In the genomic region with DNA sequence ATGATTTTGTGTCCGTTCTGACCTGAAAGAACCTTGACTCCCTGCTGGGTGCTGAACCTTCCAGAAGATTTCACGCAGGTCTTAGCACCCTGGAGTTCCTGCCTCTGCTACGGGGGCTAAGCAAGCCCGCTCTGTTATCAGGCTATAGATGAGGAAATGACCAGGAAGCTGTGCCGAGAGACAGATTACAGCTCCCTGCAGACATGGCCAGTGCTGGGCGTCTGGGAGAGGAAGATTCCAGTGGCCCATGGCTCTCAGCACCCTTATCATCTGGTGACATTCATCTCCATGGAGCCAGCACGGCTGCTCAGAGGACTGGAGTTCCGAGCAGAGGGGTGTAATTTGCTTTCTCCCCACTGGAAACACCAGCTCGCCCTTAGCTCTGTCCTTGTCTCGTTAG, we compare ENCODE assay signal across 18 mouse cellular contexts. TPM values are rescaled to one million over a fixed set of nuclear protein-coding genes. Genes with fewer than 3 reads are reported as not detected.
DNase-seq lines count a peak whose midpoint lies in the region; ATAC-seq lines count a peak whose summit lies in the region.
"Had no signal": no experiment of that assay in that cellular context is flagged by ENCODE, and none has a peak within 500 bp of the region (broad histone marks: within the 10 kb centered on the region; RNA-seq: fewer than 3 reads in every experiment).

No protein-coding gene starts in this region.

- peak; percentile 12 for DNase-seq in embryo, embryonic 10 days (ENCODE audit: low spot score)
- DNase-seq in embryo, embryonic 10.5 days (ENCODE audit: low spot score) = no peak
- peak; percentile 26 for DNase-seq in 416B (ENCODE audit: low read depth)
- peak; percentile 28 for DNase-seq in liver, embryonic 13.5 days
- no peak for DNase-seq in forebrain, embryonic 11.5 days (ENCODE audit: low spot score)
- DNase-seq: cerebellum, adult 11-12 months; gastrocnemius, adult 2 months; kidney, adult 8-10 months; kidney, postnatal 36 days had no signal

- H3K9me3 ChIP-seq in heart, embryonic 14.5 days (ENCODE audit: control insufficient read depth, low read length) = no peaks in the 10 kb centered on the region
- no peaks in the 10 kb centered on the region for H3K9me3 ChIP-seq in liver, embryonic 13.5 days (replicated peaks)
- H3K9me3 ChIP-seq in forebrain, embryonic 13.5 days (replicated peaks) = no peaks in the 10 kb centered on the region
- no peaks in the 10 kb centered on the region for H3K9me3 ChIP-seq in forebrain, embryonic 11.5 days (ENCODE audit: control insufficient read depth, low read length)
- H3K9me3 ChIP-seq in intestine, embryonic 15.5 days = no peaks in the 10 kb centered on the region
- H3K9me3 ChIP-seq: embryonic facial prominence, embryonic 15.5 days; limb, embryonic 10.5 days had no signal

- H3K4me2 ChIP-seq in heart, embryonic 14.5 days (ENCODE audit: low read length) = peak overlapping the region; percentile 43
- peak overlapping the region; percentile 39 for H3K4me2 ChIP-seq in liver, embryonic 13.5 days
- H3K4me2 ChIP-seq in forebrain, embryonic 13.5 days = no peak overlapping the region
- no peak overlapping the region for H3K4me2 ChIP-seq in forebrain, embryonic 11.5 days (ENCODE audit: low read depth, low read length, severe bottlenecking)
- H3K4me2 ChIP-seq in intestine, embryonic 15.5 days (replicated peaks) = no peak overlapping the region
- H3K4me2 ChIP-seq: embryonic facial prominence, embryonic 15.5 days; midbrain, embryonic 11.5 days had no signal

- H3K27me3 ChIP-seq in heart, embryonic 14.5 days (ENCODE audit: control insufficient read depth, insufficient read depth, low read length) = no peaks in the 10 kb centered on the region
- no peaks in the 10 kb centered on the region for H3K27me3 ChIP-seq in liver, embryonic 13.5 days
- H3K27me3 ChIP-seq in forebrain, embryonic 13.5 days = no peaks in the 10 kb centered on the region
- no peaks in the 10 kb centered on the region for H3K27me3 ChIP-seq in forebrain, embryonic 11.5 days (ENCODE audit: control insufficient read depth, insufficient read depth, low read length)
- H3K27me3 ChIP-seq in intestine, embryonic 15.5 days (replicated peaks) = no peaks in the 10 kb centered on the region
- H3K27me3 ChIP-seq: embryonic facial prominence, embryonic 15.5 days had no signal

- no peak for ATAC-seq in heart, embryonic 14.5 days (ENCODE audit: insufficient number of reproducible peaks, insufficient read depth, low FRiP score, low read depth)
- peak; percentile 98 for ATAC-seq in liver, embryonic 13.5 days (ENCODE audit: low read depth)
- ATAC-seq in forebrain, embryonic 13.5 days = no peak
- ATAC-seq in forebrain, embryonic 11.5 days (replicated peaks; ENCODE audit: low FRiP score) = no peak
- no peak for ATAC-seq in intestine, embryonic 15.5 days
- ATAC-seq: forebrain, embryonic 16.5 days; hindbrain, embryonic 16.5 days had no signal

- H3K4me3 ChIP-seq in heart, embryonic 14.5 days (ENCODE audit: control insufficient read depth in 1 of 2, insufficient read depth in 1 of 2, low read depth in 1 of 2, low read length in 2 of 2) = no peak overlapping the region
- no peak overlapping the region; the same call in 1 of the 2 replicates for H3K4me3 ChIP-seq in liver, embryonic 13.5 days (replicated peaks)
- no peak overlapping the region for H3K4me3 ChIP-seq in forebrain, embryonic 13.5 days
- no peak overlapping the region for H3K4me3 ChIP-seq in forebrain, embryonic 11.5 days (ENCODE audit: low read depth, low read length)
- no peak overlapping the region for H3K4me3 ChIP-seq in intestine, embryonic 15.5 days (replicated peaks)
- H3K4me3 ChIP-seq: embryonic facial prominence, embryonic 15.5 days; gastrocnemius, adult 2 months; heart, adult 2 months; limb, embryonic 10.5 days had no signal

- H3K27ac ChIP-seq in heart, embryonic 14.5 days (replicated peaks in 1 of 2; ENCODE audit: control insufficient read depth in 1 of 2, insufficient read depth in 1 of 2, low read depth in 2 of 2, low read length in 2 of 2) = no peak overlapping the region
- H3K27ac ChIP-seq in liver, embryonic 13.5 days = peak overlapping the region; percentile 29; the same call in 1 of the 2 replicates
- H3K27ac ChIP-seq in forebrain, embryonic 13.5 days = no peak overlapping the region
- no peak overlapping the region for H3K27ac ChIP-seq in forebrain, embryonic 11.5 days (ENCODE audit: low read depth, low read length)
- H3K27ac ChIP-seq in intestine, embryonic 15.5 days = no peak overlapping the region
- H3K27ac ChIP-seq: embryonic facial prominence, embryonic 15.5 days; gastrocnemius, adult 2 months; heart, adult 2 months; limb, embryonic 10.5 days had no signal

- H3K4me1 ChIP-seq in heart, embryonic 14.5 days (ENCODE audit: control insufficient read depth in 2 of 2, insufficient read depth in 2 of 2, low read length in 2 of 2) = peaks cover 7 to 9% of the 10 kb centered on the region in 2 experiments
- H3K4me1 ChIP-seq in liver, embryonic 13.5 days (replicated peaks) = peaks cover 16% of the 10 kb centered on the region
- no peaks in the 10 kb centered on the region for H3K4me1 ChIP-seq in forebrain, embryonic 13.5 days
- no peaks in the 10 kb centered on the region for H3K4me1 ChIP-seq in forebrain, embryonic 11.5 days (replicated peaks; ENCODE audit: control insufficient read depth, insufficient read depth, low read length)
- H3K4me1 ChIP-seq in intestine, embryonic 15.5 days (replicated peaks) = no peaks in the 10 kb centered on the region
- H3K4me1 ChIP-seq: embryonic facial prominence, embryonic 15.5 days; limb, embryonic 10.5 days had no signal

- H3K36me3 ChIP-seq in heart, embryonic 14.5 days (ENCODE audit: control insufficient read depth, insufficient read depth, low read length) = no peaks in the 10 kb centered on the region
- H3K36me3 ChIP-seq in liver, embryonic 13.5 days = no peaks in the 10 kb centered on the region
- no peaks in the 10 kb centered on the region for H3K36me3 ChIP-seq in forebrain, embryonic 13.5 days (ENCODE audit: poor library complexity, severe bottlenecking)
- H3K36me3 ChIP-seq in forebrain, embryonic 11.5 days (ENCODE audit: control insufficient read depth, insufficient read depth, low read length) = no peaks in the 10 kb centered on the region
- no peaks in the 10 kb centered on the region for H3K36me3 ChIP-seq in intestine, embryonic 15.5 days
- H3K36me3 ChIP-seq: embryonic facial prominence, embryonic 15.5 days; limb, embryonic 10.5 days had no signal

- WGBS in heart, embryonic 14.5 days = 11% methylated on average over 10 of the region's 10 CpGs
- 8% methylated on average over 10 of the region's 10 CpGs for WGBS in liver, embryonic 13.5 days (ENCODE audit: insufficient replicate concordance)
- 79% methylated on average over 10 of the region's 10 CpGs for WGBS in forebrain, embryonic 13.5 days
- 76% methylated on average over 10 of the region's 10 CpGs for WGBS in forebrain, embryonic 11.5 days
- WGBS in intestine, embryonic 15.5 days = 49% methylated on average over 10 of the region's 10 CpGs

- H3K9ac ChIP-seq in heart, embryonic 14.5 days (ENCODE audit: low read length) = no peak overlapping the region
- H3K9ac ChIP-seq in liver, embryonic 13.5 days = no peak overlapping the region
- H3K9ac ChIP-seq in forebrain, embryonic 13.5 days = no peak overlapping the region
- H3K9ac ChIP-seq in forebrain, embryonic 11.5 days (ENCODE audit: low read length) = no peak overlapping the region
- no peak overlapping the region for H3K9ac ChIP-seq in intestine, embryonic 15.5 days
- H3K9ac ChIP-seq: embryonic facial prominence, embryonic 15.5 days had no signal

RNA-seq across cellular contexts. Expression of a gene that starts 43.4 kb away (rescaled TPM):
- not detected in 2 replicates for polyA plus RNA-seq in heart, embryonic 14.5 days (2014; fragmentation: Nextera tagmentation; extraction: Ambion mirVana)
- 0.05 and 0.12 TPM in 2 replicates for polyA plus RNA-seq in liver, embryonic 13.5 days (2015; fragmentation: Nextera tagmentation; extraction: Ambion mirVana)
- 1.1 TPM in 2 replicates for polyA plus RNA-seq in forebrain, embryonic 13.5 days (2015; fragmentation: Nextera tagmentation; extraction: Ambion mirVana)
- 2.0 and 3.0 TPM in 2 replicates for polyA plus RNA-seq in forebrain, embryonic 11.5 days (2014; fragmentation: Nextera tagmentation; extraction: Ambion mirVana)
- 1.4 TPM in 2 replicates for polyA plus RNA-seq in intestine, embryonic 15.5 days (2015; fragmentation: Nextera tagmentation; extraction: Ambion mirVana)
- polyA plus RNA-seq: limb, embryonic 10.5 days had no signal

Comparison
In these comparisons a context has a peak if more than half of its experiments do, and no peak if none do; other contexts are left out.
1. DNase-seq: peak in embryo, embryonic 10 days (single experiment), 416B (single experiment) and liver, embryonic 13.5 days (single experiment); none in embryo, embryonic 10.5 days (single experiment) and forebrain, embryonic 11.5 days (single experiment).
2. H3K4me2 ChIP-seq: peak in heart, embryonic 14.5 days (single experiment) and liver, embryonic 13.5 days (single experiment); none in forebrain, embryonic 13.5 days (single experiment), forebrain, embryonic 11.5 days (single experiment) and intestine, embryonic 15.5 days (single experiment).